Mouse (Mus musculus) lung, postnatal 0 days (tissue): ENCODE measurements around the gene Brinp3. TPM values are rescaled to one million over a fixed set of nuclear protein-coding genes. Genes with fewer than 3 reads are reported as not detected.

ENCODE experiments used
- ATAC-seq: fragments of 200-750 bp; cut with Nextera tagmentation; 2 replicates; pipeline ENCODE4 v1.8.0; 2017; ENCODE audit warnings: moderate library complexity
- DNase-seq: peaks from one replicate; pipeline ENCODE4 v3.0.0-alpha.2; 2016; ENCODE audit warnings: low spot score
- H3K27ac ChIP-seq: fragments of 300-500 bp; sonication (generic); 2 replicates; pipeline ENCODE4 v1.5.1; 2014; ENCODE audit warnings: antibody characterized with exemption, mild to moderate bottlenecking, low read length, mixed read lengths
- H3K27me3 ChIP-seq: fragments of 300-500 bp; sonication (generic); replicated peaks from 2 replicates; pipeline ENCODE4 v1.6.1; 2014; ENCODE audit warnings: low read length, mixed read lengths; ENCODE audit not compliant: insufficient read depth
- H3K36me3 ChIP-seq: fragments of 300-500 bp; sonication (generic); 2 replicates; pipeline ENCODE4 v1.6.1; 2014; ENCODE audit warnings: low read length, mixed read lengths; ENCODE audit not compliant: insufficient read depth
- H3K4me1 ChIP-seq: fragments of 300-500 bp; sonication (generic); 2 replicates; pipeline ENCODE4 v1.6.1; 2014; ENCODE audit warnings: antibody characterized with exemption, low read depth, low read length, mixed read lengths; ENCODE audit not compliant: insufficient read depth
- H3K4me2 ChIP-seq: fragments of 300-500 bp; sonication (generic); replicated peaks from 2 replicates; pipeline ENCODE4 v1.6.1; 2014; ENCODE audit warnings: low read depth, mild to moderate bottlenecking, low read length, moderate library complexity, mixed read lengths
- H3K4me3 ChIP-seq: fragments of 300-500 bp; sonication (generic); 2 replicates; pipeline ENCODE4 v1.5.1; 2014; ENCODE audit warnings: low read depth, low read length
- H3K9ac ChIP-seq: fragments of 300-500 bp; sonication (generic); replicated peaks from 2 replicates; pipeline ENCODE4 v1.6.1; 2014; ENCODE audit warnings: low read depth, mild to moderate bottlenecking
- H3K9me3 ChIP-seq: fragments of 300-500 bp; sonication (generic); 2 replicates; pipeline ENCODE4 v1.6.1; 2016; ENCODE audit warnings: low read length, mixed read lengths
- CTCF ChIP-seq: IDR thresholded peaks from 2 replicates; pipeline ENCODE4 v1.5.1; 2016; ENCODE audit warnings: antibody characterized with exemption, mild to moderate bottlenecking
- EP300 ChIP-seq: IDR thresholded peaks from 2 replicates; pipeline ENCODE4 v1.6.1; 2016; ENCODE audit warnings: antibody characterized with exemption, mild to moderate bottlenecking, control low read depth
- WGBS: fragments of 180-500 bp; shearing (Covaris S2); extraction: QIAGEN DNeasy Blood & Tissue Kit; methylation state at CpG from one replicate; pipeline ENCODE4 v1.1.7; 2014; 5-methylcytosine and 5-hydroxymethylcytosine counted together
- polyA plus RNA-seq: library from polyadenylated mRNA; unstranded; fragments of >200 nt; fragmentation: Nextera tagmentation; extraction: Ambion mirVana; gene quantifications from 2 replicates; pipeline ENCODE4 v1.2.1, GENCODE M21; 2015

The Brinp3 gene
- polyA plus RNA-seq, 1 experiment from 2014 or later, result not detected

DNA sequence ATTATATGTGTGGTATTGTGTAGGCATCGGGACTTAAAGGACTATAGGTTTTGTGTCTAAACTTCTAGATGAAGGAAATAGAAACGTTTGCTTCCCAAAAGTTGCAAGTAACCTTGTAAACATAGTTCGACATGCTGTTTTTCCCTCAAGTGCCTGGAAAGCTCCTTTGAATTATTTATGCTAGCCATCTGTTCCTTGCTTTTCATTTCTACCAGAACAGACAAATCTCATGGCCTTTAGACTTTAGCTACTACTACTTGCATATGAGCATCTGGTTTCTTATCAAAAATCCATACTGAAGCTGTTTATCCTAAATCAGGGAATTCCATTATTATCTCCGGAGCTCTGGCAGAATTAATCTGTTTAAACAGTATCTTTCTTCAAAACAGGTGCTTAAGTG is 288.7 kb downstream of the Brinp3 start:
- no peak for ATAC-seq
- WGBS, result 56% methylated on average over 4 of the region's 4 CpGs
- no peak for DNase-seq

DNA sequence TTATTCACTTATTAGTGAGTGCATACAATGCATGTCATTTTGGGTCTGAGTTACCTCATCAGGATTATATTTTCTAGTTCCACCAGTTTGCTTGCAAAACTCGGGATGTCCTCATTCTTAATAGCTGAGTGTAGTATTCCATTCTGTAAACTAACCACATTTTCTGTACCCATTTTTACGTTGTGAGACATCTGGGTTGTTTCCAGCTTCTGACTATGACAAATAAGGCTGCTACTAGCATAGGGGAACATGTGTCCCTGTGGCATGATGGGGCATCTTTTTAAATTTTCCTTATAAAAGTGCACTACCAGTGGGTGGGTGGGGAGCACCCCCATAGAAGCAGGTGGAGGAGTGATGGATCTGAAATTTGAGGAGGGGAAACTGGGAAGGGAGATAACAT is 292.7 kb downstream of the Brinp3 start:
- Histone ChIP-seq H3K9ac (no peak overlapping the region), H3K4me1 (no peaks in the 10 kb centered on the region), H3K4me2 (no peak overlapping the region), H3K27me3 (no peaks in the 10 kb centered on the region), H3K9me3 (no peaks in the 10 kb centered on the region), H3K36me3 (no peaks in the 10 kb centered on the region), H3K27ac (no peak overlapping the region), H3K4me3 (no peak overlapping the region)
- 51% methylated on average over 2 of the region's 2 CpGs for WGBS
- DNase-seq (no peak), ATAC-seq (no peak)
- TF ChIP-seq CTCF (no peak), EP300 (no peak)

More for the DNA sequence above, 288.7 kb downstream of the Brinp3 start:
- Histone ChIP-seq H3K9ac (no peak overlapping the region), H3K36me3 (no peaks in the 10 kb centered on the region), H3K4me2 (no peak overlapping the region), H3K9me3 (no peaks in the 10 kb centered on the region), H3K27me3 (no peaks in the 10 kb centered on the region), H3K4me3 (no peak overlapping the region), H3K4me1 (no peaks in the 10 kb centered on the region), H3K27ac (no peak overlapping the region)
- TF ChIP-seq CTCF, result no peak
- no peak for TF ChIP-seq EP300

DNA sequence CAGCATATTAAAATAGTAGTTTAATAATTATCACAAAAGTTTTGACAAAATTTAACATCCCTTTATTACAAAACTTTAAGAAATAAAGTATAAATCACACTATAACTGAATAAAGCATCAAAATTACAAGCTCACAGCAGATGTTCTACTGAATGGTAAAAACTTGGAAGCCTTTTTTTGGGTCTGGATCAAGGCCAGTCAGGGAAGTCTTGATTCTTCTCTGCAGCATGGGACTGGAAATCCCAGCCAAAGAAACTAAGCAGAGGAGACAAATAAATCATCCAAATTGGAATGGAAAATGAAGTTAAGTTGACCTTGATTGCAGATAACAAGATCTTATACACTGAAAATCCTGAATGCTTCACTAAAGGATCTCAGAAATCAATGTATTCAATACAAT is 298.3 kb downstream of the Brinp3 start:
- no peak overlapping the region for H3K4me3 ChIP-seq
- no peak overlapping the region for H3K9ac ChIP-seq
- no peak overlapping the region for H3K27ac ChIP-seq
- H3K4me1 ChIP-seq, result no peaks in the 10 kb centered on the region
- ATAC-seq, result no peak
- no peaks in the 10 kb centered on the region for H3K36me3 ChIP-seq
- H3K27me3 ChIP-seq, result no peaks in the 10 kb centered on the region
- TF ChIP-seq CTCF (no peak), EP300 (no peak)
- no peak for DNase-seq
- no peak overlapping the region for H3K4me2 ChIP-seq
- H3K9me3 ChIP-seq, result no peaks in the 10 kb centered on the region

DNA sequence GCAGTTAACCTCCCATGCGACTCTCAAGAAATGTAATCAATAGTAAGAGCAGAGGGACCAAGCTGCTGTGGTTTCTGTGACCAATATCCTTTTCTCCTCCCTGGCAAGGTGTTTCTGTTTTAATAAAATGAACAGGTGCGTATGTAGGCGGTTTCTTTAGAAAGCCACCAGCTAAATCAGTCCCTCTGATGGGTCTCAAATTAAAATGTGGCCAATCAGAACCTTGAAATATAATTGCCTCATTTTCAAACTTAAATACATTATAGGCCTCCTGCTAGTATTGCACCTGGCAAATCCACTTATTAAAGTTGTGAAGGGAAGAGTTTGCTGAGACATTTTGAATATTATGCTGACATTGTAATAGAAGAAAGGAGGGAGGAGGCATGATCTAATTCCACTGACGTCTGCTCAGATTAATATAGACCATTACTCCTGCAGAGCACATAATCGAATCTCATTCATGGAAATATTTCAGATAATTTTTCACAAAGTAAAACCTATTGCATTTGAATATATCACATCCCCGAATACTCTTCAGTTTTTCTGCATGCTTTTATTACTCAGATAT is 305.5 kb downstream of the Brinp3 start:
- no peak for DNase-seq
- H3K9ac ChIP-seq, result no peak overlapping the region
- TF ChIP-seq CTCF (no peak), EP300 (no peak)
- 79% methylated on average over 6 of the region's 6 CpGs for WGBS
- H3K9me3 ChIP-seq, result no peaks in the 10 kb centered on the region
- H3K27me3 ChIP-seq, result no peaks in the 10 kb centered on the region
- no peaks in the 10 kb centered on the region for H3K4me1 ChIP-seq
- no peak overlapping the region for H3K27ac ChIP-seq
- no peaks in the 10 kb centered on the region for H3K36me3 ChIP-seq
- ATAC-seq, result no peak
- no peak overlapping the region for H3K4me2 ChIP-seq
- no peak overlapping the region for H3K4me3 ChIP-seq

DNA sequence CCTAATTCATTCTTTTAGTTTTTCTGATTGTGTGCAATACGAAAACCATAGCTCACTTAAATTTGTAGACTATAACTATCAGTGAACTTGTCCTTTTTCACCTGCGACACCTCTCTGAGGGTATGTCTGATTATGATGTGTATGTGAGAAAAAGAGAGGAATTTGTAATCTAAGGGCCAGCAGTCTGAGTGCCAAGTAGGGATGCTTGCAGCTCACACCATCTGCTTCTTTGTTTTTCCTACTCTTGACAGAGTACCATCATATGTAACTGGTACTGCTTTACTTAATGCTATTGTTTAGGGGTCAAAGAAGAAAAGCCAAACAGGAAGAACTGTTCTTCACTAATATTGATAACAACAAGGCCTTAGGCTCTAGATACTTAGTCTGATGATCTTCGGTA is 307.3 kb downstream of the Brinp3 start:
- no peaks in the 10 kb centered on the region for H3K4me1 ChIP-seq
- H3K9ac ChIP-seq, result no peak overlapping the region
- WGBS, result 85% methylated on average over 3 of the region's 3 CpGs
- no peak for TF ChIP-seq CTCF
- no peak for TF ChIP-seq EP300
- ATAC-seq (no peak), DNase-seq (no peak)
- no peaks in the 10 kb centered on the region for H3K9me3 ChIP-seq
- H3K36me3 ChIP-seq, result no peaks in the 10 kb centered on the region
- no peak overlapping the region for H3K4me3 ChIP-seq
- no peaks in the 10 kb centered on the region for H3K27me3 ChIP-seq
- H3K4me2 ChIP-seq, result no peak overlapping the region
- H3K27ac ChIP-seq, result no peak overlapping the region

DNA sequence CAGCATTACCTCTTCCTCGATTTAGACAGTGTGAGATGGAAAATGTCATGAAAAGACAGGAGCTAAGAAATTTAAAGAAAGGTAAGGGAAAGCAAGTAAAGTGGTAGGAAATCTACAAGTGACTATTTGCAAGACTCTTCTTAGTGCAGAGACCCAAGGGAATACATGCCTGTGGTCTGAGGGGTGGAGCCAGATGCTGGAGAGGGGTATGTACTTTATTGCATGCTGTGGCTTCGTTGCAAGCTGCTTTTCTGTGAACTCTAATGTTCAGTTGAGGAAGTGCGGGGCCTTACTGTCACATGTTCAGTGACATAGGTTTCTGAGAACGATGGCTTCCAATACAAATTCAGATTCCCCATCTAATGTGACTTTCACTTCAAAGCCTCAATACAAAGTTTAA is 313.2 kb downstream of the Brinp3 start:
- ATAC-seq, result no peak
- H3K4me2 ChIP-seq, result no peak overlapping the region
- DNase-seq, result no peak
- 65% methylated on average over 4 of the region's 4 CpGs for WGBS
- no peak overlapping the region for H3K27ac ChIP-seq
- H3K27me3 ChIP-seq, result no peaks in the 10 kb centered on the region
- no peak overlapping the region for H3K4me3 ChIP-seq
- no peaks in the 10 kb centered on the region for H3K4me1 ChIP-seq
- TF ChIP-seq EP300, result no peak
- no peak for TF ChIP-seq CTCF
- no peaks in the 10 kb centered on the region for H3K9me3 ChIP-seq
- H3K9ac ChIP-seq, result no peak overlapping the region
- H3K36me3 ChIP-seq, result no peaks in the 10 kb centered on the region

DNA sequence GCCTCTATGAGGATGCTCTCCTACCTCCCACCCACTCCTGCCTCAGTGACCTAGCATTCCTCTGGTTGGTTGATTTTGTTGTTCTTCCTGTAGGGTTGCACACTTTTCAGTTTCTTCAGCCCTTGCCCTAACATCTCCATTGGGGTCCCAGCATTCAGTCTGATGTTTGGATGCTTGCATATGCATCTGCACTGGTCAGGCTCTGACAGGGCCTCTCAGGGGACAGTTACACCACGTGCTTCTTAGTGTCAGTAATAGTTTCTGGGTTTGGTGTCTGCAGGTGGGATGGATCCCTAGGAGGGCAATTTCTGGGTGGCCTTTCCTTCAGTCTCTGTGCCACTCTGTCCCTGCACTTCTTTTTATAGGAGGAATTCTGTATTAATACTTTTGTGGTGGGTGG is 339.3 kb downstream of the Brinp3 start:
- 8% methylated on average over 1 of the region's 1 CpGs for WGBS
- no peak overlapping the region for H3K27ac ChIP-seq

More for the DNA sequence above, 339.3 kb downstream of the Brinp3 start:
- no peak for TF ChIP-seq EP300
- no peak for TF ChIP-seq CTCF
- no peak for ATAC-seq
- H3K4me3 ChIP-seq, result no peak overlapping the region
- H3K4me2 ChIP-seq, result no peak overlapping the region
- DNase-seq, result no peak
- no peaks in the 10 kb centered on the region for H3K27me3 ChIP-seq
- H3K36me3 ChIP-seq, result no peaks in the 10 kb centered on the region
- no peak overlapping the region for H3K9ac ChIP-seq
- no peaks in the 10 kb centered on the region for H3K9me3 ChIP-seq
- H3K4me1 ChIP-seq, result no peaks in the 10 kb centered on the region
